Mouse (Mus musculus) cerebellum, adult 2 months (tissue): Measurements from ENCODE around the gene Gm49378. TPM values are rescaled to one million over a fixed set of nuclear protein-coding genes. Genes with fewer than 3 reads are reported as not detected.

Source experiments
- DNase-seq, 2 experiments: peaks; one replicate each; pipeline ENCODE4 v3.0.0; 2021
- H3K27ac ChIP-seq: fragments of 200-500 bp; 2 replicates; pipeline ENCODE4 v1.5.1; 2012; ENCODE audit warnings: low read length, control low read depth, inconsistent platforms; ENCODE audit not compliant: insufficient read depth
- H3K27me3 ChIP-seq: fragments of 200-500 bp; 2 replicates; pipeline ENCODE4 v1.6.1; 2012; ENCODE audit warnings: inconsistent platforms, mild to moderate bottlenecking, low read length, moderate library complexity; ENCODE audit not compliant: control insufficient read depth, insufficient read depth
- H3K4me1 ChIP-seq: fragments of 200-500 bp; 2 replicates; pipeline ENCODE4 v1.6.1; 2011; ENCODE audit warnings: low read length; ENCODE audit not compliant: control insufficient read depth, insufficient read depth
- H3K4me3 ChIP-seq: fragments of 200-500 bp; replicated peaks from 2 replicates; pipeline ENCODE3; 2011; ENCODE audit warnings: mild to moderate bottlenecking, low read depth, low read length, control low read depth; ENCODE audit not compliant: insufficient read depth
- CTCF ChIP-seq: fragments of 200-500 bp; IDR thresholded peaks from 2 replicates; pipeline ENCODE4 v1.5.1; 2011; ENCODE audit warnings: low read depth, mild to moderate bottlenecking, control low read depth, low read length, moderate library complexity, borderline replicate concordance; ENCODE audit not compliant: insufficient read depth
- POLR2A ChIP-seq: fragments of 200-500 bp; IDR thresholded peaks from 2 replicates; pipeline ENCODE4 v1.6.1; 2011; ENCODE audit warnings: low read length, control low read depth, borderline replicate concordance; ENCODE audit not compliant: insufficient read depth
- WGBS: fragments of 180-500 bp; shearing (Covaris S2); methylation state at CpG from one replicate; pipeline ENCODE4 v1.1.7; 2018; 5-methylcytosine and 5-hydroxymethylcytosine counted together
- polyA plus RNA-seq: library from polyadenylated mRNA; depleted of rRNA; stranded (reverse); fragments of >200 nt; gene quantifications from 2 replicates; pipeline ENCODE4 v1.2.3, GENCODE M21; 2012; rRNA removed

Gm49378 gene
- polyA plus RNA-seq, 1 experiment: 4.9 TPM

DNA sequence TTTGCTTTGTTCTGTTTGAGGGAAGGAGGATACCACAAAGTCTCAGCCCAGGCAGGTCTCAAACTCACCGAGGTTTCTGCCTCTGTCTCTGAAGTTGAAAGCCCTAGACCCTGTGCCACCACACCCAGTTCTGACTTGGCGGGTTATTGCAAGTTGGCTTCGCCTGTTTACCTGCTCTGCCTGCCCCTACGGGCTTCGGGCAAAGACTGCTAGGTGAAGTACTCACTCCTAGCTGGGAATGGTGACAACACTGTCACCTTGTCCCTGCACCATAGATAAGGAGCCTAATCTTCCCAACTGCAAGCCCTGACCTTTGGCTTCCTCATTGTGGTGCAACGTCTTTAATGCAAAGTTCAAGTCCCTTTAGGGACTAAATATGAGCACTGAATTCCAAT lies 52.1 kb downstream of the Gm49378 start:
- peak overlapping the region; percentile 49 for H3K27ac ChIP-seq
- 65% methylated on average over 6 of the region's 6 CpGs for WGBS

GRCm38 (mm10) chr14:55584702-55585565 lies 52.8 kb downstream of the Gm49378 start, which contains the start of gene Emc9:
Emc9 (minus strand) TSS chr14:55585302.
- 2% methylated on average over 43 of the region's 43 CpGs for WGBS

More for the DNA sequence above, 52.1 kb downstream of the Gm49378 start:
- H3K4me1 ChIP-seq: peaks cover 3% of the 10 kb centered on the region; the same call in 1 of the 2 replicates
- peak in 1 of 2 experiments; percentile 35 for DNase-seq
- no peaks in the 10 kb centered on the region for H3K27me3 ChIP-seq
- peak overlapping the region; percentile 90 for H3K4me3 ChIP-seq
- no peak for TF ChIP-seq POLR2A
- TF ChIP-seq CTCF: no peak

DNA sequence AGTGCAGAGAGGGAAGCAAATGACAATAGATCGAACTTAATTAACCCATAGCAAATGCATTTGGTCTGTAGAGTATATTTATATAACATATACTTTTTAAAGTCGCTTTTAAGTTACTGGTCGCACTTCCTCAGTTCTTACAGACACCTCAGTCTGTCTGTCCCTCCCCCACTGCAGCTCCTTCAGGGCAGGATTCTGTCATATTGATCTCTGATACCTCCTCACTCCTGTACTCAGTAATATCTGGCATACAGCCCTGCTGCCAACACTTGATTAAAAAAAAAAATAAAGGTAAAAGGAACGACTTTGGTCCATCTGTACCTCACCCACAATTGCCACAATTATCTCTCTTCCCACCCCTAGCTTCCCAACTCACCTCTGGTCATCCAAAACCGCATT lies 53.4 kb downstream of the Gm49378 start:
- WGBS: 41% methylated on average over 5 of the region's 5 CpGs
- peaks cover 3% of the 10 kb centered on the region; the same call in 1 of the 2 replicates for H3K4me1 ChIP-seq
- no peak for DNase-seq
- TF ChIP-seq POLR2A (no peak), CTCF (no peak)
- peak overlapping the region; percentile 90 for H3K4me3 ChIP-seq
- H3K27me3 ChIP-seq: no peaks in the 10 kb centered on the region
- H3K27ac ChIP-seq: 0 out of 2 replicates have a peak overlapping the region, but pooled peaks have one; percentile 55

More at GRCm38 (mm10) chr14:55584702-55585565, 52.8 kb downstream of the Gm49378 start, which contains the start of gene Emc9:
- peaks cover 3% of the 10 kb centered on the region; the same call in 1 of the 2 replicates for H3K4me1 ChIP-seq
- H3K4me3 ChIP-seq: peak within 1 kb of the TSS; percentile 90
- H3K27me3 ChIP-seq: no peaks in the 10 kb centered on the region
- peak within 1 kb of the TSS; percentile 55 for H3K27ac ChIP-seq
- DNase-seq: peak; percentile 85 to 87
- no peak for TF ChIP-seq CTCF
- peak; percentile 78; the same call in 1 of the 2 replicates for TF ChIP-seq POLR2A

DNA sequence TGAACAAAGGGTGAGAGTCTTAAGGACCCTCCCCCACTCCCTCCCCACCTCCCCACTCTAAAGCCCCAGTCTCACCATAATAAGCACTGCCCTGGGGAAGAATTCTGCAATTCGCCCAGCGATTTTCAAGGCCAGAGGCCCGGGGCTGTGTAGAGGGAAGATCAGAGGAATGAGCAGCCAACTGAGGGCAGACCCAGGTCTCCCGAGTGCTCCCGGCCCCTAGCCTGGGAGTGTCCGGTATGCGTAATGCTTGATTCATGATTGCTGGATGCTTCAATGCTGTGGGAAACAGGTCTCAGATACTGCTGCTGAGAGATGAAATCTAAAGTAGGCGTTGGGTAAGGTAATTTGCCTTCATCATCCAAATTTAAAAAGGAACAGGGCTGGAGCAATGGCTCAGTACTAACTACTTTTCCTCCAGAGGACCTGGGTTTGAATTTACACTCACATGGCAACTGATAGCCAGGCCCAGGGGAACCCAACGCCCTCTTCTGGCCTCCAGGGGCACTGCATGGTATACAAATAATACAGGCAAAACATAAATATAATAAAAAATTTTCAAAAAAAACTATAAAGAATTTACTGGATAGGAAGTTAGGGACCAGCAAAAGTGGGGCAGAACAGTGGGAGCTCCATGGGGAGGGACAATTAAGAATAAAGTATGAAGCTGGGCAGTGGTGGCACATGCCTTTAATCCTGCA lies 55.6 kb downstream of the Gm49378 start:
- Histone ChIP-seq H3K4me3 (no peak overlapping the region), H3K4me1 (peaks cover 3% of the 10 kb centered on the region; the same call in 1 of the 2 replicates), H3K27ac (no peak overlapping the region), H3K27me3 (no peaks in the 10 kb centered on the region)
- no peak for DNase-seq
- 80% methylated on average over 9 of the region's 9 CpGs for WGBS
- TF ChIP-seq CTCF (peak; percentile 40; the same call in 1 of the 2 replicates), POLR2A (no peak)

DNA sequence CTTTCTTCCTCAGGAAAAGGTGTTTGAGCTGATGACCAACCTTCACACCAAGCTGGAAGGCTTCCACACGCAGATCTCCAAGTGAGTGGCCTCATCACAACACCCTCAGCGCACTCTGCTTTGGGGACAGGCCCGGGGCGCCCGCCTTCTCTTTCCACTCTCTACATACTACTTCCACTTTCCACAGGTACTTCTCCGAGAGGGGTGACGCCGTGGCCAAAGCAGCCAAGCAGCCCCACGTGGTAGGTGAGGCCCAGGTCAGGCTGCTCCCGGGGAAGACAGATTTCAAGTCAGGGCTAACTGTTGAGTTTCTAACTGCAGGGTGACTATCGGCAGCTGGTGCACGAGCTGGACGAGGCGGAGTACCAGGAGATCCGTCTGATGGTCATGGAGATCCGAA lies 57.0 kb downstream of the Gm49378 start:
- no peaks in the 10 kb centered on the region for H3K27me3 ChIP-seq
- peaks cover 3% of the 10 kb centered on the region; the same call in 1 of the 2 replicates for H3K4me1 ChIP-seq
- WGBS: 92% methylated on average over 16 of the region's 16 CpGs
- TF ChIP-seq POLR2A (no peak), CTCF (no peak)
- H3K27ac ChIP-seq: no peak overlapping the region
- DNase-seq: no peak
- no peak overlapping the region for H3K4me3 ChIP-seq

- no peak for TF ChIP-seq CTCF
- TF ChIP-seq POLR2A: no peak
- H3K27me3 ChIP-seq: no peaks in the 10 kb centered on the region
- H3K27ac ChIP-seq: no peak overlapping the region
- DNase-seq: no peak
- 86% methylated on average over 23 of the region's 23 CpGs for WGBS
- no peak overlapping the region for H3K4me3 ChIP-seq
- no peaks in the 10 kb centered on the region for H3K4me1 ChIP-seq
Observed at GRCm38 (mm10) chr14:55579511-55580496, 57.9 kb downstream of the Gm49378 start.

Other genes starting within 250 kb of the Gm49378 start
- 18.5 and 18.7 TPM in 2 replicates for gene Dhrs4, start 159.1 kb downstream of the Gm49378 start, polyA plus RNA-seq
- 109 and 119 TPM in 2 replicates for gene Carmil3, start 147.2 kb downstream of the Gm49378 start, polyA plus RNA-seq
- 39.8 and 56.8 TPM in 2 replicates for gene Cpne6, start 127.5 kb downstream of the Gm49378 start, polyA plus RNA-seq
- 0.33 and 0.56 TPM in 2 replicates for gene Nrl, start 112.9 kb downstream of the Gm49378 start, polyA plus RNA-seq
- gene Pck2, start 97.6 kb downstream of the Gm49378 start, polyA plus RNA-seq: 44.8 and 49.3 TPM in 2 replicates
- 115 and 127 TPM in 2 replicates for gene Dcaf11, start 77.9 kb downstream of the Gm49378 start, polyA plus RNA-seq
- 0.97 TPM in 2 replicates for gene A730061H03Rik, start 77.5 kb downstream of the Gm49378 start, polyA plus RNA-seq
- not detected in 2 replicates for gene Fitm1, start 62.3 kb downstream of the Gm49378 start, polyA plus RNA-seq
- 38.4 and 40.7 TPM in 2 replicates for gene Psme1, start 59.8 kb downstream of the Gm49378 start, polyA plus RNA-seq
- 90.9 and 92.8 TPM in 2 replicates for gene Emc9, start 52.6 kb downstream of the Gm49378 start, polyA plus RNA-seq
- gene Psme2, start 46.8 kb downstream of the Gm49378 start, polyA plus RNA-seq: 43.1 and 46.8 TPM in 2 replicates
- gene Rnf31, start 46.2 kb downstream of the Gm49378 start, polyA plus RNA-seq: 31.1 and 32.9 TPM in 2 replicates
- 18.4 and 20.3 TPM in 2 replicates for gene Irf9, start 34.3 kb downstream of the Gm49378 start, polyA plus RNA-seq
- 71.2 and 79.1 TPM in 2 replicates for gene Rec8, start 19.9 kb downstream of the Gm49378 start, polyA plus RNA-seq
- 150 and 151 TPM in 2 replicates for gene Ipo4, start 1.9 kb downstream of the Gm49378 start, polyA plus RNA-seq
- gene Tm9sf1, start 5.9 kb upstream of the Gm49378 start, polyA plus RNA-seq: 35.3 and 40.1 TPM in 2 replicates
- 0.40 and 0.61 TPM in 2 replicates for gene Tssk4, start 12.3 kb upstream of the Gm49378 start, polyA plus RNA-seq
- gene Mdp1, start 22.6 kb upstream of the Gm49378 start, polyA plus RNA-seq: 44.8 and 44.9 TPM in 2 replicates
- 29.2 and 29.6 TPM in 2 replicates for gene Gmpr2, start 34.0 kb upstream of the Gm49378 start, polyA plus RNA-seq
- gene Nedd8, start 34.2 kb upstream of the Gm49378 start, polyA plus RNA-seq: 414 and 434 TPM in 2 replicates
- 36.0 and 38.5 TPM in 2 replicates for gene Tinf2, start 43.9 kb upstream of the Gm49378 start, polyA plus RNA-seq
- 0.07 and 0.08 TPM in 2 replicates for gene Tgm1, start 76.0 kb upstream of the Gm49378 start, polyA plus RNA-seq
- gene Rabggta, start 84.4 kb upstream of the Gm49378 start, polyA plus RNA-seq: 64.1 and 66.8 TPM in 2 replicates
- gene Dhrs1, start 107.8 kb upstream of the Gm49378 start, polyA plus RNA-seq: 113 and 122 TPM in 2 replicates
- gene Nop9, start 107.8 kb upstream of the Gm49378 start, polyA plus RNA-seq: 10.7 and 10.8 TPM in 2 replicates
- gene Cideb, start 120.6 kb upstream of the Gm49378 start, polyA plus RNA-seq: 10.5 and 15.2 TPM in 2 replicates
- gene Ltb4r2, start 123.5 kb upstream of the Gm49378 start, polyA plus RNA-seq: 0.07 and 0.08 TPM in 2 replicates
- gene Ltb4r1, start 128.1 kb upstream of the Gm49378 start, polyA plus RNA-seq: 0.33 and 0.36 TPM in 2 replicates
- gene Adcy4, start 146.2 kb upstream of the Gm49378 start, polyA plus RNA-seq: 4.0 and 4.1 TPM in 2 replicates
- 0.39 and 0.60 TPM in 2 replicates for gene Ripk3, start 151.0 kb upstream of the Gm49378 start, polyA plus RNA-seq
- 1.5 and 1.7 TPM in 2 replicates for gene Nfatc4, start 185.2 kb upstream of the Gm49378 start, polyA plus RNA-seq
- 4.5 and 4.8 TPM in 2 replicates for gene Nynrin, start 216.1 kb upstream of the Gm49378 start, polyA plus RNA-seq
- 534 and 635 TPM in 2 replicates for gene Cbln3, start 246.5 kb upstream of the Gm49378 start, polyA plus RNA-seq
- gene Khnyn, start 247.1 kb upstream of the Gm49378 start, polyA plus RNA-seq: 47.4 and 52.8 TPM in 2 replicates